Mouse (Mus musculus): ENCODE measurements at regions not wholly inside any gene's neighbourhood (a gene's known extent, or its start where the extent isn't known, plus 50 kb on each side); places are given as distances from the start of the nearest gene placed in this dataset.
A peak's percentile ranks its signal among the peaks of the same experiment; 100 is the strongest.

GRCm38 (mm10) chr17:77819698-77820097 is 380.4 kb upstream of the Crim1 start:
- no peak for DNase-seq (ENCODE audit: low spot score in 2 of 2)
- intact Hi-C loops (cut with DNase I) = no loop called here

GRCm38 (mm10) chr17:77843949-77844348 is 356.1 kb upstream of the Crim1 start:
- intact Hi-C loops (cut with DNase I) = no loop called here
- no peak for DNase-seq (ENCODE audit: low spot score in 2 of 2)

GRCm38 (mm10) chr17:77874497-77874896 is 325.6 kb upstream of the Crim1 start:
- intact Hi-C loops (cut with DNase I) = no loop called here
- DNase-seq (ENCODE audit: low spot score in 2 of 2) = no peak

- intact Hi-C loops (cut with DNase I) = no loop called here
- DNase-seq (ENCODE audit: low spot score in 2 of 2) = no peak
Measured at GRCm38 (mm10) chr17:77877016-77877415, 323.0 kb upstream of the Crim1 start.

- intact Hi-C loops (cut with DNase I) = no loop called here
- no peak for DNase-seq (ENCODE audit: low spot score in 2 of 2)
Measured at GRCm38 (mm10) chr17:77885150-77885549, 314.9 kb upstream of the Crim1 start.

GRCm38 (mm10) chr17:77889147-77889546 is 310.9 kb upstream of the Crim1 start:
- intact Hi-C loops (cut with DNase I) = no loop called here

GRCm38 (mm10) chr17:77904412-77904811 is 295.6 kb upstream of the Crim1 start:
- intact Hi-C loops (cut with DNase I) = no loop called here
- no peak for DNase-seq (ENCODE audit: low spot score in 2 of 2)

More at GRCm38 (mm10) chr17:77889147-77889546, 310.9 kb upstream of the Crim1 start:
- peak; percentile 12 to 25 for DNase-seq (ENCODE audit: low spot score in 2 of 2)

- intact Hi-C loops (cut with DNase I) = no loop called here
- DNase-seq (ENCODE audit: low spot score in 2 of 2) = no peak
Measured at GRCm38 (mm10) chr17:77913962-77914450, 286.0 kb upstream of the Crim1 start.

- intact Hi-C loops (cut with DNase I) = no loop called here
- DNase-seq (ENCODE audit: low spot score in 2 of 2) = no peak
Measured at GRCm38 (mm10) chr17:77930253-77930652, 269.8 kb upstream of the Crim1 start.

GRCm38 (mm10) chr17:77930967-77931591 is 269.0 kb upstream of the Crim1 start:
- intact Hi-C loops (cut with DNase I) = no loop called here
- no peak for DNase-seq (ENCODE audit: low spot score in 2 of 2)

- intact Hi-C loops (cut with DNase I) = no loop called here
- no peak for DNase-seq (ENCODE audit: low spot score in 2 of 2)
Measured at GRCm38 (mm10) chr17:77933192-77933591, 266.9 kb upstream of the Crim1 start.

GRCm38 (mm10) chr17:77958048-77958447 is 242.0 kb upstream of the Crim1 start:
- no peak for DNase-seq (ENCODE audit: low spot score in 2 of 2)
- intact Hi-C loops (cut with DNase I) = no loop called here

- intact Hi-C loops (cut with DNase I) = no loop called here
- DNase-seq (ENCODE audit: low spot score in 2 of 2) = no peak
Measured at GRCm38 (mm10) chr17:77961296-77961695, 238.8 kb upstream of the Crim1 start.

- intact Hi-C loops (cut with DNase I) = no loop called here
- DNase-seq (ENCODE audit: low spot score in 2 of 2) = no peak
Measured at GRCm38 (mm10) chr17:77963358-77963757, 236.7 kb upstream of the Crim1 start.

- intact Hi-C loops (cut with DNase I) = no loop called here
- DNase-seq (ENCODE audit: low spot score in 2 of 2) = no peak
Measured at GRCm38 (mm10) chr17:77968510-77968909, 231.5 kb upstream of the Crim1 start.

- intact Hi-C loops (cut with DNase I) = no loop called here
- DNase-seq (ENCODE audit: low spot score in 2 of 2) = no peak
Measured at GRCm38 (mm10) chr17:77969187-77969586, 230.9 kb upstream of the Crim1 start.

Measured in left cerebral cortex, postnatal 36 days (tissue).